Comparison of ENCODE assay signal across 8 mouse cellular contexts in genomic region chr19:7164820-7165323, GRCm38 (mm10). TPM values are rescaled to one million over a fixed set of nuclear protein-coding genes. Genes with fewer than 3 reads are reported as not detected.
DNase-seq lines count a peak whose midpoint lies in the region; ATAC-seq and TF ChIP-seq lines count a peak whose summit lies in the region.

No protein-coding gene starts in this region.

- peak overlapping the region; percentile 83 for H3K27ac ChIP-seq in cerebellum, adult 2 months (ENCODE audit: insufficient read depth, low read length)
- 0 out of 2 replicates have a peak overlapping the region, but pooled peaks have one; percentile 26 for H3K27ac ChIP-seq in hindbrain, postnatal 0 days
- H3K27ac ChIP-seq in midbrain, postnatal 0 days (ENCODE audit: low read depth, low read length): peak overlapping the region; percentile 8; the same call in 1 of the 2 replicates

- peaks cover 19% of the 10 kb centered on the region for H3K4me1 ChIP-seq in cerebellum, adult 2 months (ENCODE audit: control insufficient read depth, insufficient read depth, low read length)
- H3K4me1 ChIP-seq in hindbrain, postnatal 0 days (ENCODE audit: insufficient read depth, low read length): peaks cover 13% of the 10 kb centered on the region
- H3K4me1 ChIP-seq in midbrain, postnatal 0 days (ENCODE audit: insufficient read depth, low read length): peaks cover 5% of the 10 kb centered on the region; the same call in 1 of the 2 replicates

- H3K9me3 ChIP-seq in hindbrain, postnatal 0 days (ENCODE audit: low read length): no peaks in the 10 kb centered on the region
- no peaks in the 10 kb centered on the region for H3K9me3 ChIP-seq in midbrain, postnatal 0 days (ENCODE audit: low read length)

- under 1% methylated on average over 35 of the region's 35 CpGs for WGBS in cerebellum, adult 2 months
- 2% methylated on average over 35 of the region's 35 CpGs for WGBS in hindbrain, postnatal 0 days
- under 1% methylated on average over 31 of the region's 35 CpGs for WGBS in midbrain, postnatal 0 days

- ATAC-seq in hindbrain, postnatal 0 days: peak; percentile 28
- ATAC-seq in midbrain, postnatal 0 days (ENCODE audit: low FRiP score): no peak
- ATAC-seq in inflammation-experienced regulatory T-cells, adult 6 months: no peak

- H3K27me3 ChIP-seq in cerebellum, adult 2 months (ENCODE audit: control insufficient read depth, insufficient read depth, low read length): no peaks in the 10 kb centered on the region
- no peaks in the 10 kb centered on the region for H3K27me3 ChIP-seq in hindbrain, postnatal 0 days (ENCODE audit: insufficient read depth, low read length)
- no peaks in the 10 kb centered on the region for H3K27me3 ChIP-seq in midbrain, postnatal 0 days (ENCODE audit: insufficient read depth, low read length)

- peak overlapping the region; percentile 92 for H3K4me3 ChIP-seq in cerebellum, adult 2 months (replicated peaks; ENCODE audit: insufficient read depth, low read depth, low read length)
- H3K4me3 ChIP-seq in hindbrain, postnatal 0 days (ENCODE audit: low read length): peak overlapping the region; percentile 77
- H3K4me3 ChIP-seq in midbrain, postnatal 0 days (ENCODE audit: low read depth, low read length): peak overlapping the region; percentile 82

- peak overlapping the region; percentile 67 for H3K9ac ChIP-seq in hindbrain, postnatal 0 days (replicated peaks; ENCODE audit: low read length)
- peak overlapping the region; percentile 79 for H3K9ac ChIP-seq in midbrain, postnatal 0 days (replicated peaks; ENCODE audit: low read length, poor library complexity, severe bottlenecking)

- TF ChIP-seq CTCF in cerebellum, adult 2 months (IDR thresholded peaks at IDR 0.05; ENCODE audit: borderline replicate concordance, insufficient read depth, low read depth, low read length): no peak
- TF ChIP-seq CTCF in hindbrain, postnatal 0 days (IDR thresholded peaks at IDR 0.05; ENCODE audit: low read depth): no peak
- TF ChIP-seq CTCF in midbrain, postnatal 0 days (IDR thresholded peaks at IDR 0.05): no peak

- peak; percentile 66 to 68 for DNase-seq in cerebellum, adult 2 months
- DNase-seq in cerebellum, adult 11 months: no peak
- DNase-seq in right cerebral cortex, adult 18-20 months: peak; percentile 67
- no peak for DNase-seq in right cerebral cortex, postnatal 14 days
- peak; percentile 50 for DNase-seq in hindbrain, postnatal 0 days (ENCODE audit: low spot score)
- no peak for DNase-seq in midbrain, postnatal 0 days (ENCODE audit: low spot score)
- no peak for DNase-seq in urinary bladder, postnatal 10 days (ENCODE audit: low spot score)

- no peaks in the 10 kb centered on the region for H3K36me3 ChIP-seq in hindbrain, postnatal 0 days (ENCODE audit: insufficient read depth, low read length)
- H3K36me3 ChIP-seq in midbrain, postnatal 0 days (ENCODE audit: insufficient read depth, low read length): no peaks in the 10 kb centered on the region

- H3K4me2 ChIP-seq in hindbrain, postnatal 0 days (ENCODE audit: low read depth, low read length): peak overlapping the region; percentile 90
- peak overlapping the region; percentile 88 for H3K4me2 ChIP-seq in midbrain, postnatal 0 days (ENCODE audit: low read depth, low read length, poor library complexity, severe bottlenecking)

- TF ChIP-seq POLR2A in cerebellum, adult 2 months (IDR thresholded peaks at IDR 0.05; ENCODE audit: borderline replicate concordance, insufficient read depth, low read length): no peak

RNA-seq across cellular contexts. Expression of gene Otub1, which starts 41.2 kb away (rescaled TPM):
- 234 and 248 TPM in 2 replicates for polyA plus RNA-seq in cerebellum, adult 2 months (2012; rRNA removed)
- total RNA-seq in hindbrain, postnatal 0 days (2014; rRNA removed): 216 and 233 TPM in 2 replicates
- 248 and 253 TPM in 2 replicates for polyA plus RNA-seq in hindbrain, postnatal 0 days (2015; fragmentation: Nextera tagmentation; extraction: Ambion mirVana)
- total RNA-seq in midbrain, postnatal 0 days (2014; rRNA removed): 236 and 242 TPM in 2 replicates
- 257 and 277 TPM in 2 replicates for polyA plus RNA-seq in midbrain, postnatal 0 days (2015; fragmentation: Nextera tagmentation; extraction: Ambion mirVana)
- 100 to 1,000 TPM; 164 to 183 (median 169) TPM for polyA plus RNA-seq in inflammation-experienced regulatory T-cells, adult 6 months (2017; shearing (Covaris generic))

RNA-seq across cellular contexts. Expression of gene Cox8a, which starts 52.5 kb away (rescaled TPM):
- polyA plus RNA-seq in cerebellum, adult 2 months (2012; rRNA removed): 1,171 and 1,228 TPM in 2 replicates
- 1,715 and 1,845 TPM in 2 replicates for total RNA-seq in hindbrain, postnatal 0 days (2014; rRNA removed)
- polyA plus RNA-seq in hindbrain, postnatal 0 days (2015; fragmentation: Nextera tagmentation; extraction: Ambion mirVana): 2,044 and 2,080 TPM in 2 replicates
- total RNA-seq in midbrain, postnatal 0 days (2014; rRNA removed): 1,114 and 1,471 TPM in 2 replicates
- 1,645 and 1,756 TPM in 2 replicates for polyA plus RNA-seq in midbrain, postnatal 0 days (2015; fragmentation: Nextera tagmentation; extraction: Ambion mirVana)
- polyA plus RNA-seq in inflammation-experienced regulatory T-cells, adult 6 months (2017; shearing (Covaris generic)): 100 to 1,000 TPM; 284 to 445 (median 299) TPM

RNA-seq across cellular contexts. Expression of gene Flrt1, which starts 59.3 kb away (rescaled TPM):
- polyA plus RNA-seq in cerebellum, adult 2 months (2012; rRNA removed): 5.4 and 6.2 TPM in 2 replicates
- total RNA-seq in hindbrain, postnatal 0 days (2014; rRNA removed): 8.4 and 10.1 TPM in 2 replicates
- 7.8 and 8.1 TPM in 2 replicates for polyA plus RNA-seq in hindbrain, postnatal 0 days (2015; fragmentation: Nextera tagmentation; extraction: Ambion mirVana)
- total RNA-seq in midbrain, postnatal 0 days (2014; rRNA removed): 9.9 and 11.4 TPM in 2 replicates
- 9.8 and 11.9 TPM in 2 replicates for polyA plus RNA-seq in midbrain, postnatal 0 days (2015; fragmentation: Nextera tagmentation; extraction: Ambion mirVana)
- under 1 TPM in 1 of 3 experiments, not detected in 2; 0.20 TPM for polyA plus RNA-seq in inflammation-experienced regulatory T-cells, adult 6 months (2017; shearing (Covaris generic))

Comparison
In these comparisons a context has a peak if more than half of its experiments do, and no peak if none do; other contexts are left out.
1. DNase-seq: peak in cerebellum, adult 2 months (2 of 2), right cerebral cortex, adult 18-20 months (single experiment) and hindbrain, postnatal 0 days (single experiment); none in cerebellum, adult 11 months (single experiment), right cerebral cortex, postnatal 14 days (single experiment), midbrain, postnatal 0 days (single experiment) and urinary bladder, postnatal 10 days (single experiment).
2. H3K27ac ChIP-seq: peak in every context shown above with its lines; median percentile 83 in cerebellum, adult 2 months; 26 in hindbrain, postnatal 0 days; 8 in midbrain, postnatal 0 days.
3. Peak in every context shown above with its lines, with median percentiles within 50 percentile points of each other: H3K4me3 ChIP-seq.